Mouse (Mus musculus) gastrocnemius, adult 18-20 months (tissue): ENCODE measurements around the gene Srd5a3. TPM values are rescaled to one million over a fixed set of nuclear protein-coding genes. Genes with fewer than 3 reads are reported as not detected.

ENCODE experiments used
- DNase-seq: peaks from one replicate; pipeline ENCODE4 v3.0.0; 2021; ENCODE audit warnings: low spot score
- total RNA-seq, 2 experiments: library from RNA; stranded (reverse); gene quantifications; 2 replicates each; pipeline ENCODE4 v1.2.3; 2021

The Srd5a3 gene
- total RNA-seq, 2 experiments from 2014 or later: 2.1 to 2.7 TPM

- DNase-seq: no peak
These were observed 50.5 kb downstream of the Srd5a3 start for GRCm38 (mm10) chr5:76190609-76191008.

- no peak for DNase-seq
These were observed 53.0 kb downstream of the Srd5a3 start for GRCm38 (mm10) chr5:76193075-76193474.

- DNase-seq: no peak
These were observed 54.4 kb downstream of the Srd5a3 start for GRCm38 (mm10) chr5:76194377-76194945.

- no peak for DNase-seq
These were observed 59.3 kb downstream of the Srd5a3 start for GRCm38 (mm10) chr5:76199346-76199745.

GRCm38 (mm10) chr5:76203171-76203570, 63.1 kb downstream of the Srd5a3 start:
- DNase-seq: no peak

Other genes starting within 250 kb of the Srd5a3 start
- 10 to 100 TPM in 1 of 2 experiments, 1 to 10 TPM in 1; 7.6 to 19.5 TPM for gene Kdr, start 161.8 kb upstream of the Srd5a3 start, total RNA-seq
- gene Tmem165, start 43.6 kb downstream of the Srd5a3 start, total RNA-seq: 10 to 100 TPM; 15.5 to 16.4 TPM
- gene Clock, start 164.5 kb downstream of the Srd5a3 start, total RNA-seq: 10 to 100 TPM; 17.9 to 22.6 TPM
- gene Pdcl2, start 190.9 kb downstream of the Srd5a3 start, total RNA-seq: not detected
- not detected for gene Nmu, start 223.5 kb downstream of the Srd5a3 start, total RNA-seq